Mouse (Mus musculus) megakaryocyte-erythroid progenitor cell, adult 5-6 weeks (primary cell): Measurements from ENCODE around the gene 4933427I04Rik. TPM values are rescaled to one million over a fixed set of nuclear protein-coding genes. Genes with fewer than 3 reads are reported as not detected.
A peak's percentile ranks its signal among the peaks of the same experiment; 100 is the strongest.

Source experiments
- ATAC-seq: replicated peaks from 2 replicates; pipeline ENCODE4 v1.8.0; 2016; ENCODE audit warnings: mild to moderate bottlenecking, inconsistent platforms; ENCODE audit not compliant: severe bottlenecking, poor library complexity, low FRiP score, low TSS enrichment
- total RNA-seq, 2 experiments: library from RNA; stranded (forward) in 1 of 2; stranded (reverse) in 1 of 2; fragments of 200-1000, 215-1000 nt in 1 of 2; fragments of >200 nt in 1 of 2; fragmentation: Nextera tagmentation in 1 of 2; gene quantifications; 2 replicates each; pipeline ENCODE4 v1.2.3; 2014 to 2017

4933427I04Rik gene
- not detected in 2 replicates for total RNA-seq (2014; fragmentation: Nextera tagmentation)
- not detected in 2 replicates for total RNA-seq (2017)

- ATAC-seq = no peak
These were observed at the start of gene 4933427I04Rik for GRCm38 (mm10) chr4:123859379-123859778. Gene 4933427I04Rik, plus strand, starts transcription at chr4:123859679.

DNA sequence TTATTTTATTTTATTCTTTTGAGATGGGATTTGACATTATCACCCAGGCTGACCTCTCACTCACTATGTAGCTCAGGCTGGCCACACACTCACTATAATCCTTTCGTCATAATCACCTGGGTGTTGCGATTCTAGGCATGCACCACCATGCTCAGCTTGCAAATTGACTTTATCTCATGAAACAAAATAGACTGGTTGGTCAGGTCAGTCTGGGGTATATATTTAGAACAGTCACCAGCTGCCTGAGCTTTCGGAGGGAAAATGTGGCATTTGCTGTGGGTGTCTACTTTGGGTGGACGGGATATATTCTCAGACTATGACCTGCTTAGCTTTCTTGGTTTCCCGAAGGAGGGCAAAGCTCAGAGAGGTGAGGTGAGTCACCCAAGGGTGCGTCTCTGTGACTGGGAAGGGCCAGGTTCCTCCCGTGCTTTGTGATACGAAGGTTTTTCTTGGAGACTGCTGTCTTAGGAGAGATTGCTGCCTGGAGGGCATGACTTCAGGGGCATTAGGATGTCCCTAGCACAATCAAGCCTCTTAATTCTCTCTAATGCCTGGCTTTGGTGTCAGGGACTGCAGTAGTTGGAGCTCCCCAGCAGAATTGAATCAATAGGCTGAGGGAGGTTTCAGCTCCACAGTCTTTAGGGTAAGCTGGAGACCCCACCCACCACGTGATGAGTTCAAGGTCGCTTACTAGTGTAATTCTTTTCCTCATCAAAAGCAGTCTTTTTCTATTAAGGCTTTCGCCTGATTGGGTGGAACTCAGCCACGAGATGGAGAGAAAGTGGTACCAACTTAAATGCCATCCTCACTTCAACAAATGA is 48.8 kb upstream of the 4933427I04Rik start:
- ATAC-seq = no peak

DNA sequence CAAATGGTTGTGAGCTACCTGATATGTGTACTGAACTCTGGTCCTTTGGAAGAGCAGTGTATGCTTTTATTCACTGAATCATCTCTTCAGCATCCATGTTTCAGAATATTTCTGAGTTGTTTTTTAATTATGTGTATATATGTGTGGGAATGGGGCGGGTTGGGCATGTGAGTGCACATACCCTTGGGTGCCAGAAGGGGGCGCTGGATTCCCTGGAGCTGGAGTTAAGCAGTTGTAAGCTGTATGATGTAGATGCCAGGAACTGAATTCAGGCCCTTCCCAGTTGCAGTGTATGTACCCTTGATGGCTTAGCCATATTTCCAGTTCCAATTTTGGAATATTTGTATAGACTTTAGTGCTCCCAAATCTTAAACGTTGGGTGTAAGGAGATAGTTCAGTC is 47.0 kb upstream of the 4933427I04Rik start:
- no peak for ATAC-seq

- ATAC-seq = no peak
These were observed 45.4 kb upstream of the 4933427I04Rik start for GRCm38 (mm10) chr4:123814030-123814501.

GRCm38 (mm10) chr4:123819093-123819610 is 40.3 kb upstream of the 4933427I04Rik start:
- ATAC-seq = no peak

DNA sequence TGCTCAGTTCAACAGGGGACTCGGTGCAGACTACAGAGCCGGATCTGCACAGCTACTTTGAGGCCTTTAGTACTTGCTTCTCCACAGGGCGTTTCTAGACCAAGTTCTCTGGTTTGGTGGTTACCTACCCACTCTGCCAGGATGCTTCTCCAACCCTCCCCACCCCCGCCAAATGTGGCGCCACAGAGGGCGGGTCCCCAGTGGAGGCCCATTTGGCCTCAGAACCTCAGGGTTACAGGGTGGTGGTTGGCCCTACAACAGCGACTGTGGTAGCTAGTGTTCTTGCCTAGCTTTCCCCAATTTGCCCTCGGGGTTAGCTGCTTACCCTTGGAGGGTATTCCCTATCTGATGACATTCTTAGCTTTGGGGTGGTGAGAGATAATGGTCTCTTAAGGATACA is 17.4 kb upstream of the 4933427I04Rik start:
- no peak for ATAC-seq

DNA sequence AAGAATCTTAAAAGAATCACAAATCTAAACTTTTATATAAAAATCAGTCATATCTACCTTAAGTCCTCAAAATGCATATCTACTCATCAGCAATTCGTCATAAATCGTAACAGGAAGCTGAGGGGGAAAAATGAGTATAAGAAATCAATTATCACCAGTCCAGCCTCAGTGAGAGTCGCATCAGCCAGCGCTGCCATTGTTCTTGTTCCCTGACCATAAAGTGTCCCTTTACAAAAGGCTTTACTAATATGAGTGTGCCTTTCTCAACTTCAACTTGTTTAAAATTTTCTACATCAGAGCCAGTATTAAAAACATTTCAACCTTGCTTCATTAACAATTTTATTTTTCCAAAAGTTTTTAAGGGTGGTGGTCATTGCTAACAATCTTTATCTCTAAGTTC is 2.6 kb upstream of the 4933427I04Rik start:
- no peak for ATAC-seq

DNA sequence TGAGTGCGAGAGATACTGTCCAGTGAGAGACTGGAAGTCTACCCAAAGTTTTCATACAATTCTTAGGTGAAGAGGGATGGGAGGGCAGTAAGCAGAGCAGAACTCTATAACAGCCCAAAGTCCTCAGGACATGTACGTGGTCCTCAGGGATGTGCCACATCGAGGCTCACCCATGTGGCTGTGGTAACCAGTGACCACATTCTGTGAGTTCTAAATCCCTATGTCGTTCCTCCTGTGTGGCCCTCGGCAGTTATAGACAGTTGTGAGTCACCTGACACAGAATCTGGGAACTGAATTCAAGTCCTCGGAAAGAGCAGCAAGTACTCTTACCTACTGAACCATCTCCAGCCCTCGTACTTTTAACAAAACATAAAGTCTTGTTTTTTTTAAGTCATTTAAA is 1.4 kb upstream of the 4933427I04Rik start:
- ATAC-seq = no peak

- no peak for ATAC-seq
These were observed 324 bp downstream of the 4933427I04Rik start for GRCm38 (mm10) chr4:123859803-123860202.

GRCm38 (mm10) chr4:123860621-123861020 is 1.1 kb downstream of the 4933427I04Rik start:
- ATAC-seq = no peak

DNA sequence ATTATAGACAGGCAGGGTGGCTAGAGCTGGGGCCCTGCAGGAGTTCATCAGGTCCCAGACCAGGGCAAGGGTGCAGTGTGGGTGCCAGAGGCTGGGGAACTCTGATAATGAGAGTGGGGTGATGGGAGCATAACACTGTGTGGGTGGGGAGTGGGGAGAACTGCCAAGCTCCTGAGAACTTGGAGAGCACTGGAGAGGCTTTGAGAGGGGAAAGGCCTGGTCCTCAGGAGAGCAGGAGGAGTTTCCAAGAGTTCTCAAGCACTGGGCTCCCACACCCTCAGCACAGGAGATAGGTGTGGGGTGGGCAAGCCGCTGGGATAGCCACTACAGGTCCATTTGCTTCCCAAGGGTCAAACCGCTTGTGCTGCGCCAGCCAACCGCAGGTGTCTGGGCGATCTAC is 34.2 kb downstream of the 4933427I04Rik start:
- no peak for ATAC-seq

DNA sequence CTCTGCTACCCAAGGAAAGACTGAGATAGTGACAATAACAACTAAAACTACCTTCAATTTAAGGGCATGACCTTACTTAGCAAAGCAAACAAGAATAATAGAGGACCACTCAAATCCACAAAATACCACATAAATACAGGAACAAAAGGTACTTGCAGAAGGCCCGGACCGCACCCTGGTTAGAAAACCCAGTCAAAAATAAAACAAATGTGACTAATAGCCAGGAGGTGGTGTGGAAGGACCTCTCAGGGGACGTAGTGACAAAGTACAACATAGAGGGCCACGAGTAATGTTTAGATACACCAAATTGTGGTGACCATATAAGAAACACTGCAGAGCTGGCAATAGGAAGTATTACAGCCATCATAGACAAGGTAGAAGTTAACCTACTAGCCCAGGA is 34.8 kb downstream of the 4933427I04Rik start:
- ATAC-seq = no peak

GRCm38 (mm10) chr4:123898696-123899095 is 39.2 kb downstream of the 4933427I04Rik start:
- ATAC-seq = peak; percentile 69; the same call in 1 of the 2 replicates

DNA sequence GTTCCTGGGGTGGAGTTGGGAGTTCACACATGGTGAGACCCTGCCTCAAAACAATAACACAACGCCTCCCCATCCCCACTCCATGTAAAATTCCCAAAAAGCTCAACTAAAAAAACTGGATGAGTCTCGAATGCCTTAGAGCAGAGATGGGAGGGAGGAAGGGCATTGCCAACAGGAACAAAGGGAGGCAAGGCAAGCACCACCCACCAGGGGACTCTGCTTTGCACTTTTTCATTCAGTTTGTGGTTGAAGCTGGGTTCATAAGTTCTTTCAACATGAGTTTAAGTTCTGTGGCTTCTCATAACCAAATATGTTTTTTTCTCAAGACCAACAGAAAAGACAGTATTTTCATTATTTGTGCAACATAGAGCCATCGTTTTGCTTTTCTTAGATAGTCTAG is 44.0 kb downstream of the 4933427I04Rik start:
- no peak for ATAC-seq

- ATAC-seq = peak; percentile 98
These were observed 45.0 kb downstream of the 4933427I04Rik start, which contains the start of gene Mycbp for GRCm38 (mm10) chr4:123904333-123905125. Gene Mycbp, plus strand, starts transcription at chr4:123904832.

GRCm38 (mm10) chr4:123905126-123905668 is 45.7 kb downstream of the 4933427I04Rik start:
- ATAC-seq = no peak

DNA sequence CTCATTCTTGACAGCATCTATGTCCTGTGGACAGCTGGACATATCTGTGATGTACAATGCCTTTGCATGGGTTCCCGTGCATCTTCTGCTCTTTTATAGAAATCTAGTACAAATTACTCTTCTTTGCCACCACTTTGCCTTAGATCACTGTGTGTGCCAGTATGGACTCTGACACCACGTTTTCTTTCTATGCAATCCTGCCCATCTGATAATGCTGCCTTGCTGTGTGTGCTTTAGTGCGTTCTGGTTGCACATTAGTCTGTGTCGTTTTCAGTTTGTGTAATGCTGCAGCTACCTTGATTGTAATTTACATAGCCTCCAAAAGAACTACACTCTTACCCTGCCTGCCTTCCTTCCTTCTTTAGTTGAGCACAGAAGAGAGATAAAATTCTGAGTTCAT is 52.0 kb downstream of the 4933427I04Rik start:
- no peak for ATAC-seq

GRCm38 (mm10) chr4:123912431-123912830 is 53.0 kb downstream of the 4933427I04Rik start:
- ATAC-seq = no peak
